Mouse (Mus musculus): Measurements from ENCODE around the gene Aacs. TPM values are rescaled to one million over a fixed set of nuclear protein-coding genes. Genes with fewer than 3 reads are reported as not detected.
"Not testable (repeated sequence)": the region's sequence is repeated elsewhere in the genome, so short reads cannot be mapped to it uniquely, and the experiment has no call there.

The Aacs gene
- polyA plus RNA-seq, 1 experiment = 69.9 TPM

DNA sequence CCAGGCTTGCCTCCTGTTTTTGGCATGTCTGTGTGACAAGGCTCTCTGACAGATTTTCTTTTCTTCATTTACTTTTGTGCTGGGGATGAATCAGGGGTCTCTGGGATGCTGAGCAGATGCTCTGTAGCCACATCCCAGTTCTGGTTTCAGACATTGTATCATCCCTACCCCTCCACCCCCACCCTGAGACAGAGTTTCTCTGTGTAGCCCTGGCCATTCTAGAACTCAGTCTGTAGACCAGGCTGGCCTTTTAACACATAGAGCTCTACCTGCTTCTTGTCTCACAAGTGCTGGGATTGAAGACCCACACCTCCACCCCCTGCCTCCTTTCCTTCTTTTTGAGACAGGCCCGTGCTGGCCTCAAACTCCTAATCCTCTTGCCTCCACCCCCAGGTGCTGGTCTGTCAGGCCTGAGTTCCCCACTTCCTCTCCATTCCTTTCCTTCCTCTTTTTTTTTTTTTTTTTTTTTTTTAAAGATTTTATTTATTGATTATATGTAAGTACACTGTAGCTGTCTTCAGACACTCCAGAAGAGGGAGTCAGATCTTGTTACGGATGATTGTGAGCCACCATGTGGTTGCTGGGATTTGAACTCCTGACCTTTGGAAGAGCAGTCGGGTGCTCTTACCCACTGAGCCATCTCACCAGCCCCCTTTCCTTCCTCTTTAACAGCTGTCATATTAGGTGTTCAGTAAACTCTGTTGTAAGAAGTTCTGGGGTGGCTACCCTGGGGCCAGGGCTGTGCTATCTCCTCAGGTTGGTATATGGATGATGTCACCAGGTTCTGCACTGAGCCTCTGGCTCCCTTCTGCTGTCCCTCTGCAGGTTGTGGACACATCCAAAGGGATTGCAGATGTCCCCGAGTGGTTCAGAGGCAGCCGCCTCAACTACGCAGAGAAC is 8.3 kb downstream of the Aacs start:
- no peak for TF ChIP-seq CTCF (IDR thresholded peaks at IDR 0.05; ENCODE audit: borderline replicate concordance, extremely low read depth, insufficient read depth, insufficient read length)
- TF ChIP-seq POLR2A (IDR thresholded peaks at IDR 0.05; ENCODE audit: borderline replicate concordance, extremely low read depth, insufficient read depth, insufficient read length, poor library complexity, severe bottlenecking) = no peak

DNA sequence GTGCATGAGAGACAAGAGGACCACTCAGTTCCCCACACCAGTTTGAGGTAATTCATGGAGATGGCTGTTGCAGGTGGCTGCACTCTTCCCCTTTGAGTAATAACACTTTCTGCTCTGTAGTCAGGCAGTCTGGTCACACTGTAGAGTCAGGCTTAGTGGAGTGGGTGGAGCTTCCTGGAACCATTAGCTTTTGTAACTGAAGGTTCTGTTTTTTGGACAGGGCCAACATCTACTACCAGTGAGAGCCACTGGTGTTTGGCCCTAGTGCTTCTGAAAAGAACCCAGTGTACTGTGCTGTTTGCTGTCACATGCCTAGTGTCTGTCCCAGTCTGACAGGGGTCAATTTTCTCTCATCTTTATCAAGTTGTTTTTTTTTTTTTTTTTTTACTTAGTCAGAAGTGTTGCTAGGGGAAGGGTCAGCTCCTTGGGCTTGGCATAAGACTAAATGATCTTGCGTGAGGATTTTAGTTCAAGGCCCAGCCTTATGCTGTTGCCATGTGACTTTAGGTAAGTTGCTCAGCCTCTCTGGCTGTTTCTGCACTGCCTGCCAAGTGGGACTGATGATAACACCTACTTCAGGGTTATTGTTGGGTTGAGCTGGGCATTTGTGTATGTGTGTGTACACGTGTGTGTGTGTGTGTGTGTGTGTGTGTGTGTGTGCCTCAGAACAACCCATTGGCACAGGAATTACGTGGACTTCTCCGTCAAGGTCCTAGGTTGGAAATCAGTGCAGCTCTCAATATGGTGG is 9.6 kb downstream of the Aacs start:
- TF ChIP-seq CTCF (IDR thresholded peaks at IDR 0.05; ENCODE audit: borderline replicate concordance, extremely low read depth, insufficient read depth, insufficient read length) (no peak), POLR2A (IDR thresholded peaks at IDR 0.05; ENCODE audit: borderline replicate concordance, extremely low read depth, insufficient read depth, insufficient read length, poor library complexity, severe bottlenecking) (no peak)
- DNase-seq (ENCODE audit: low read depth) = no peak

More for the DNA sequence above, 8.3 kb downstream of the Aacs start:
- no peak for DNase-seq (ENCODE audit: low read depth)

DNA sequence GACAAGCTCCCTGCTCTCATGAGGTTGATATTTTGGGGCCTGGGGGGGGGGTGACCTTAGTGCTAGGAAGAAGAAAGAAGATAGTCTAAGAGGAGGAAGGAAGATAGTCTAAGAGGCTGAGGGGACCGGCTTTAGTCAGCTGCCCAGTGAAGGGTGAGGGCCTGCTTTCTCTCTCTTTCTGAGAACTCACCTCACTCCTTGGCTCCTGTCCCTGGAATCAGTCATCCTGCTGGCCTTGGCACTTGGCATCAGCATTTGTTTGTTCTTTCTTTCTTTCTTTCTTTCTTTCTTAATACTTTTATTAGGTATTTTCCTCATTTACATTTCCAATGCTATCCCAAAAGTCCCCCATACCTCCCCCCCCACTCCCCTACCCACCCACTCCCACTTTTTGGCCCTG is 10.5 kb downstream of the Aacs start:
- no peak for DNase-seq (ENCODE audit: low read depth)
- no peak for TF ChIP-seq POLR2A (IDR thresholded peaks at IDR 0.05; ENCODE audit: borderline replicate concordance, extremely low read depth, insufficient read depth, insufficient read length, poor library complexity, severe bottlenecking)
- TF ChIP-seq CTCF (IDR thresholded peaks at IDR 0.05; ENCODE audit: borderline replicate concordance, extremely low read depth, insufficient read depth, insufficient read length) = no peak

DNA sequence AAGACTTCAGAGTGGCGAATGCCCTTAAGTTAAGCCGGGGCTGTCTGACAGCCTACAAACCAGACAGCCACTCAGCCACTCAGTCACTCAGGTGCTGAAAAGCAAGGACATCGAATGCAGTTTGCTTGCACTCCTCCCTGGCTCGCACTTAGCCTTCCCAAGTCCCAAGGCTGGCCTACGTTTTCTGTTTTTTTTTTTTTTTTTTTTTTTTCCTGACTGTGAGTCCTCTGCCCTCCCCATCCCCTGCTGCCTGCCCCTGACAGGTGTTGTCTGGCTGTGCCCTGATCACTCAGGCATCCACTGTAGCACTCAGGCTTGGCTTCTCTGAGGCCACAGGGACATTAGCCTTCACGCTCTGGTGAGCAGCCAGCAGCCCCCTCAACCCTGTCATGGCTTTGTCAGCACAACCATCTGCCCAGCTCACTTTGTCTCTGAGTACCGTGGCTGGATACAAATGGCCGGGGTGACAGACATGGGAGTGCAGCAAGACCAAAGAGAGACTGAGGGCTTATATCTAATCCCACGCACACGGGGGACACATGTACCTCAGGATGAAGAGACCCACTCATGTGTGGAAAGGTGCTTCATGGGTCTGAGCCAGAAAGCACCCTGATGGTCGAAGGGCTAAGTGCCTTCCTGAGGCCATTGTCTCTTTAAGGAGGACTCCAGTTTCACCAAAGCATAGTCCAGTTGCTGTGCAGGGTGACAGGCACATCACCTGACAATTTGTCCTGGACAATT is 11.9 kb downstream of the Aacs start:
- TF ChIP-seq CTCF (IDR thresholded peaks at IDR 0.05; ENCODE audit: borderline replicate concordance, extremely low read depth, insufficient read depth, insufficient read length) = no peak
- TF ChIP-seq POLR2A (IDR thresholded peaks at IDR 0.05; ENCODE audit: borderline replicate concordance, extremely low read depth, insufficient read depth, insufficient read length, poor library complexity, severe bottlenecking) = no peak
- DNase-seq (ENCODE audit: low read depth) = peak; percentile 78

DNA sequence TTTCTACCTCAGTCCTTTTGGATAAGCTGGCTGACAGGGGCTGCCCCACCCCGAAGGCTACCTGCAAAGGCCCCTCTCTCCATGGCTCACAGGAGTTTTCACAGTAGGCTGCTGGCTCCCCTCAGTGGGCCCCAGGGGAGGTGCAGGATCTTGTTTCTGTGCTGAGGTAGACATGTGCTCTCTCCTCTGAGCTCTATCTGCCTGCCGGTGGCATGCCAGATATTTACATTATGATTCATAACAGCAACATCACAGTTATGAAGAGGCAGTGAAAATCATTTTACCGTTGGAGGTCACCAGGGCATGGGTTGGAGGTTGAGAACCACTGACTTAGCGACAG is 12.5 kb downstream of the Aacs start:
- TF ChIP-seq POLR2A (IDR thresholded peaks at IDR 0.05; ENCODE audit: borderline replicate concordance, extremely low read depth, insufficient read depth, insufficient read length, poor library complexity, severe bottlenecking) = no peak
- peak; percentile 30; the same call in 1 of the 2 replicates for TF ChIP-seq CTCF (IDR thresholded peaks at IDR 0.05; ENCODE audit: borderline replicate concordance, extremely low read depth, insufficient read depth, insufficient read length)
- DNase-seq (ENCODE audit: low read depth) = peak; percentile 35

DNA sequence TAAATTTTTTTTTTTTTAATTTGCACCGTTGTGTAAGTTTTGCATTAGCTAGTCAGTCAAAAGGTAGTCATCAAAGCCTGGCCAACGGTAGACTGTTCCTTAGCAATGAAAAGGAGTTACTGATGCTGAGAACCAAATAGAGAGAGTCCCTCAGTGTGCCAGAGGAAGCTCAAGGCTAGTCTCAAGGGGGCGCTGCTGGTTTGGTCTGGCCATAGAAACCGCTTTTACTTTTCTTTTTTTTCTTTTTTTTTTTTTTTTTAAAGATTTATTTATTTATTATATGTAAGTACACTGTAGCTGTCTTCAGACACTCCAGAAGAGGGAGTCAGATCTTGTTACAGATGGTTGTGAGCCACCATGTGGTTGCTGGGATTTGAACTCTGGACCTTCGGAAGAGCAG is 13.3 kb downstream of the Aacs start:
- not testable (repeated sequence) for DNase-seq (ENCODE audit: low read depth)

DNA sequence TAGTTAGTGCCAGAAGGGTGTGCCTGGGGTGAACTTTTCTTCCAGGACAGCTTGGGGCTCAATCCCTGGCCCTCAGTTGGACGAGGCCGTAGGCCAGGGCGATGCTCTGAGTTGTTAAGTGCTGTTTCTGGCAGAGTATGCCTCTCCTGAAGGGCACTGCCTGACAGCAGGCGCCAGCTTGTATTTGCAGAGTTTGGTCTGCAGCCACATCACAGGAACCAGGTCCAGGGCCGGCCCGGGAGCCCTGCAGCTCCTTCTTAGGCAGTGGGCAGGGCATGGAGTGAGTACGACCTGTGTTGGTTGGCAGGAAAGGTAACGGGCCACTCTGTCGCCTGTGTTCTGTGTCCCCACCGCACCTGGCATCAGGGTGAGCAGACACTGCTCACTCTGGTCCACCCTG is 15.5 kb downstream of the Aacs start:
- no peak for DNase-seq (ENCODE audit: low read depth)
- TF ChIP-seq CTCF (IDR thresholded peaks at IDR 0.05; ENCODE audit: borderline replicate concordance, extremely low read depth, insufficient read depth, insufficient read length) (no peak), POLR2A (IDR thresholded peaks at IDR 0.05; ENCODE audit: borderline replicate concordance, extremely low read depth, insufficient read depth, insufficient read length, poor library complexity, severe bottlenecking) (no peak)

DNA sequence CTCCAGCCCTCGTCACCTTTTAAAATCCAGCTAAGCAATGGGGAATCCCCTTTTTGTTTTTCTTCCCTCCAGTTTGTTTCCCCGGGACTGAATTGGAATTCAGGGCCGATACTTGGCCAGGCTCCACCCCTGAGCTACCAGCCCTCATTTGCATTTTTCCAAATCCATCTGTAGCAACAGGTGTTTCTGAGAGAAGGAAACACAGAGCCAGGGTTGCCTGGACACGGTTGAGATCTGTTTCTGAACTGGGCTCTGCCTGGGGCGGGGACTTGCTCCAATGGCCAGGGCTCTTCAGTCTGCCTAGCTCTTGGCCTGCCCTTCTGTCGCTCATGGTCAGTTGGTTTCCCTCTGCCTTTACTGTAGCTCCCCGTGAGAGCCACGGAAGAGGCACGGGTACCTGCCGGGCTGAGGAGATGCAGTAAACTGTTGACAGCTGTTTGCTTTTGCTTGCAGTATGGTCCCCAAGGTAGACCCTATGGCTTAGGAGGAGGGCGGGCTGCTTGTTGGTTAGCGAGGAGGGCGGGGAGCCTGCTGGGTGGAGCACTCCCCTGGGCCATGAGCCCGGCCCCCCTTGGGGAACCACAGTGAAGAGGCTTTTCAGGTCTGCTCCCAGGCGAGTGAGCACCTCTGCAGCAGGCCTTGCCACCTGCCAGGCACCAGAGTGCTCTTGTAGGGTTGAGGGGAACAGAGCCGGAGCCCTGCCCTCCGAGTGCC is 16.9 kb downstream of the Aacs start:
- peak; percentile 26 for DNase-seq (ENCODE audit: low read depth)
- TF ChIP-seq CTCF (IDR thresholded peaks at IDR 0.05; ENCODE audit: borderline replicate concordance, extremely low read depth, insufficient read depth, insufficient read length) (no peak), POLR2A (IDR thresholded peaks at IDR 0.05; ENCODE audit: borderline replicate concordance, extremely low read depth, insufficient read depth, insufficient read length, poor library complexity, severe bottlenecking) (no peak)

DNA sequence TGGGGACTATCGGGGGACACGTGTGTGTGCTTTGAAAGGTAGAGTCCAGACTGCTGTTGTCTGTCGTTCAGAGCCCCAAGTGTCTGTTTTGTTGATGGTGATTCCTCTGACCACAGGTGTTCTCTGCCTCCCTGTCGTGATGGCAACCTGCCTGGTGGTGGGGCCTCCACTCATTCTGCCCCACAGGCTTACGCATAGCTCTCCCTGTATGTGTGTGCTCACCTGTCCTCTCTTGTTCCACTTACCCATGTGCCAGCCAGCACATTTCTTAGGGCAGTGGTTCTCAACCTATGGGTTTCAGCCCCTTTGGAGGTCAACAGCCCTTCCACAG is 17.4 kb downstream of the Aacs start:
- no peak for DNase-seq (ENCODE audit: low read depth)
- no peak for TF ChIP-seq CTCF (IDR thresholded peaks at IDR 0.05; ENCODE audit: borderline replicate concordance, extremely low read depth, insufficient read depth, insufficient read length)
- TF ChIP-seq POLR2A (IDR thresholded peaks at IDR 0.05; ENCODE audit: borderline replicate concordance, extremely low read depth, insufficient read depth, insufficient read length, poor library complexity, severe bottlenecking) = no peak

DNA sequence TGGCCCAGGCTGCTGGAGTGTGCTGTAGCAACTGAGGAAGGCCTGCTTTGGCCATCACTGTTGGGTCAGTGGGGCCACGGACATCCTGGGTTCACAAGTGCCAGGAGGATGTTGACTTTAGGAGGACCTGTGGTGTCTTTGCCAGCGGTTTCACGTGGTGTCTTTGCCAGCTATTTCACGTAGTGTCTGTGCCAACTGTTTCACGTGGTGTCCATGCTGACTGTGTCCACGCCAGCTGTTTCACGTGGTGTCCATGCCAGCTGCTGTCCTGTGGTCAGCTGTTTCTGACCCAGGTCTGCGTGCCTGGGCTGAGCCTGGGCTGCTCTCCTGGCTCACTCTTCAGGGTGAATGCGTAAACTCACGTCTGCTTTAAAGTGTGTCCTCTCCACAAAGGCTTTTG is 20.0 kb downstream of the Aacs start:
- TF ChIP-seq POLR2A (IDR thresholded peaks at IDR 0.05; ENCODE audit: borderline replicate concordance, extremely low read depth, insufficient read depth, insufficient read length, poor library complexity, severe bottlenecking) (no peak), CTCF (IDR thresholded peaks at IDR 0.05; ENCODE audit: borderline replicate concordance, extremely low read depth, insufficient read depth, insufficient read length) (no peak)
- DNase-seq (ENCODE audit: low read depth) = no peak
